Mouse (Mus musculus) left cerebral cortex, adult 6 months (tissue): ENCODE results near the gene Rsrp1. TPM values are rescaled to one million over a fixed set of nuclear protein-coding genes. Genes with fewer than 3 reads are reported as not detected.

ENCODE experiments used
- long read RNA-seq, 2 experiments: library from polyadenylated mRNA; unstranded; transcript quantifications; one replicate each; pipeline ENCODE4 v2.0.0; 2019 to 2020
- polyA plus RNA-seq: library from polyadenylated mRNA; unstranded; fragments of <200 nt; fragmentation: Nextera tagmentation; gene quantifications from 2 replicates; pipeline ENCODE4 v1.2.3, GENCODE M21; 2021

Gene Rsrp1
- 44.9 and 49.4 TPM in 2 replicates for polyA plus RNA-seq
- long read RNA-seq, experiment 1, transcript Rsrp1-201 (5 exons, 1,749 nt): minor isoform, 339 of 1,041 reads
- long read RNA-seq, experiment 1, transcript Rsrp1-203 (6 exons, 2,151 nt): minor isoform, 5 of 1,041 reads
- long read RNA-seq, experiment 1, transcript Rsrp1-204 (4 exons, 3,051 nt): major isoform, 567 of 1,041 reads
- long read RNA-seq, experiment 1, partial matches to known transcripts: 83 of 1,041 reads
- long read RNA-seq, experiment 1, other reads (novel, unspliced or antisense): 47 of 1,041 reads
- long read RNA-seq, experiment 2, transcript Rsrp1-201 (5 exons, 1,749 nt): major isoform, 28 of 58 reads
- long read RNA-seq, experiment 2, transcript Rsrp1-204 (4 exons, 3,051 nt): minor isoform, 16 of 58 reads
- long read RNA-seq, experiment 2, partial matches to known transcripts: 12 of 58 reads
- long read RNA-seq, experiment 2, other reads (novel, unspliced or antisense): 2 of 58 reads

DNA sequence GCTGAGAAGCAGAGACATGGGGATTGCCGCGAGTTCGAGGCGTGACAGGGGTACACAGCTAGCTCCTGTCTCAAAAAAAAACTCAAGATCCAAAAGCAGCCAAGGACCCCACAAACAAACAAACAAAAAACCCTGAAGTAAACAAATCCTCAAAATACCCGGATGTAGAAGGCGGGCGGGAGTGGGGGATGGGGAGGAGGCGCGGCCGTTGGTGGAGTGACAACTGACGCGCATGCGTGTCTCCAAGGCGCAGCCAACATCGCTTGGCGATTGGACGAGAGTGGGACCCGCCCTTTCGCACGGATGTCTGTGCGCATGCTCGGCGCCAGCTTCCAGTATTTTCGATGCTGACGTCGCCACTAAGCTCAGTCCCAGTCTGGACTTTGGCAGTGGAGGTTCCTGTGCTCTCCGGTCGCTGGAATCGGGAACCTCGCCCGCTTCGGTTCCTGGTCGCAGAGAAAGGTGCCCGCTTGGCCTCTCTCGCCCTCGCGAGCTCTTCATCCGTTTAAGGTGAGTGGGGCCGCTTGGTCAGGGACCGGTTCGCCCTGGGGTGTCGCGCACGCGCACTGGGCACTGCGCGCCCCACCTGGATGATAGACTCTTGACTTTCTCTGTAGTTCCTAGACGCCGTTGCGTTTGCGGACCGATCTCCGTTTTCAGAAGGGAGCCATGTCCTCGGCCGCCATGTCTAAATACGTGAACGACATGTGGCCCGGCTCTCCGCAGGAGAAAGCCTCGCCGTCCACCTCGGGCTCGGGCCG is at the start of gene Rsrp1:
TSS of gene Rsrp1 (plus strand) at position 335 of the 761 bp plus-strand sequence.

DNA sequence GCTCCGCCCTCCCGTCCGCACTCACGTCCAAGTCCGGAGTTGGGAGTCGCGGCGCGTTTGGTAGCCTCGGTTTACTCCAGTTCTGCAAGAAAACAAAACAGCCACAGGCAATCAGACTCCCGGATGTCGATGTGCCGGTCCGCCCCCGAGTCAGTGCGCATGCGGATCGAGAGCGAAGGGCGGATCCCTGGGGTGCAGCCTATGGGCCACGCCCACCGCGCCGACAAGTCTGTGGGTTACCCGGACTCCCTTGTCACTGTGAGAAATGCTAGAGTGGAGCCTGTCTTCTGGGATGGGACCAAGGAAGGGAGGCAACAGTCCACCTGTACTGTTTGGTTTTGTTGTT is 8.6 kb upstream of the Rsrp1 start, which contains the start of gene Tmem50a:
TSS of gene Tmem50a (minus strand) at position 161 of the 346 bp plus-strand sequence.

DNA sequence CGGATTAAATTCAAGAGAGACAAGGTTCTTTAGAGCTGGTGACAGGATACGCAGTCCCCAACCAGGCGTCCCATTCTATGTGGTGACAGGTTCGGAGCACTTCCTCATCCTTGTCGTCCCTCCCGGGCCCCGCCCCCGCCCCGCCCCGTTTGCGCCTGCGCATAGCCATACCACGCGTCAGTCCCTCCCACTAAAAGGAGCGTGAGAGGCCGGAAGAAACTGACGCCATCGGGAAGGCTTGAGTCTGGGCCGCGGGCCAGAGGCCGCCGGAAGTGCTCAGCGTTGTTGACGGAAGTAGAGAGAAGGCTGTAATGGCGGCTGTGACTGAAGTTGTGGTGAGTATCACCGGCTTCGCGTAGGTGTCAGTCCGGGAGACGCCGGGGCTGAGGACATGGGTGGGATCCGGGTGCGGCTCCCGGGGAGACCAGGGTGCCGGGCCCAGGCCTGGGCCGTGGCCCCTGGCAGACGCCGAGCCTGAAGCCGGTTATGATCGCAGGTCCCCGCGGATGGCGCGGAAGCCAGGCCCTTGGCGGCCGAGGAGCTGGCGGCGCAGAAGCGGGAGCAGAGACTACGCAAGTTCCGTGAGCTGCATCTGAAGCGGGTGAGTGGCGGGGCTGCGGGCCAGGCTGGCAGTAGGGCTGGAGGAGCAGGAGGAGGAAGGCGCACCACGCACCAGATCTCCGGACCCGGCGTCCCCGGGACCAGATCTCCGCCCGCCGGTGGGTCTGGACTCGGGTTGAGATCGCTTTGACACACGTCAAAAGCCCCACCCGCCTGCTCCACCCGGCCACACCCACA is 7.5 kb downstream of the Rsrp1 start, which contains the start of gene Syf2:
TSS of gene Syf2 (plus strand) at position 215 of the 798 bp plus-strand sequence.

Other genes with a start within 250 kb of the Rsrp1 start
- 5.3 TPM in 2 replicates for gene Man1c1, start 219.3 kb upstream of the Rsrp1 start, polyA plus RNA-seq
- gene Ldlrap1, start 155.6 kb upstream of the Rsrp1 start, polyA plus RNA-seq: 1.5 and 2.5 TPM in 2 replicates
- 8.9 and 34.4 TPM in 2 replicates for gene Maco1, start 70.2 kb upstream of the Rsrp1 start, polyA plus RNA-seq
- 0.32 TPM in 1 of 2 replicates, not detected in the other for gene Rhd, start 59.1 kb upstream of the Rsrp1 start, polyA plus RNA-seq
- gene Tmem50a, start 8.6 kb upstream of the Rsrp1 start, polyA plus RNA-seq: 266 and 293 TPM in 2 replicates
- 65.6 and 79.2 TPM in 2 replicates for gene Syf2, start 7.3 kb downstream of the Rsrp1 start, polyA plus RNA-seq
- not detected in 2 replicates for gene Runx3, start 197.1 kb downstream of the Rsrp1 start, polyA plus RNA-seq